Mouse (Mus musculus) kidney, adult 2 months (tissue): ENCODE data around the gene Olfr596.

Source experiments
- CTCF ChIP-seq: fragments of 200-500 bp; conservative IDR thresholded peaks from 2 replicates; pipeline ENCODE4 v1.5.1; 2011; ENCODE audit warnings: low read depth, mild to moderate bottlenecking, control low read depth, low read length, moderate library complexity, mixed read lengths; ENCODE audit not compliant: insufficient read depth, insufficient read length
- POLR2A ChIP-seq: fragments of 200-500 bp; IDR thresholded peaks from one replicate; pipeline ENCODE4 v1.6.1; 2011; ENCODE audit warnings: low read depth, low read length, control low read depth

DNA sequence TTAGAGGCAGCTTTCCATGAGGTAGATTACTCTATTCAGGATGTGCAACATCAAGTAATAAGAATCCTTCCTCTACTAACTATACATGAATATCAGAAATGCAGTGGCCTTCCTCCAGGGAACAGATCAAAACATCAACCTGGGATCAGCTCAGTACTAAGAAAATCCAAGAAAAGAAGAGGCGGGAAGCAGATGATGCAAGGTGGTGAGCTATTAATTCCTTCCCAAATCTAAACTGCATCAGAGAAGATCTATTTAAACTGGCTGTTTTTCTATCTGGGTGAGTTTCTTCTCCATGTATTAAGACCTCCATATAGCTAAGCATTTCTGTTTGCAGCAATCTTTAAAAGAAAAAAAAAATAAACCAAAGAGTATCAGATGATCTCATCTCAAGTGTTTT lies 30.2 kb downstream of the Olfr596 start, which contains the start of gene Olfr599:
- no peak for TF ChIP-seq POLR2A
- no peak for TF ChIP-seq CTCF
